Mouse (Mus musculus) adrenal gland, postnatal 10 days (tissue): Measurements from ENCODE around the gene Arfgap3. TPM values are rescaled to one million over a fixed set of nuclear protein-coding genes. Genes with fewer than 3 reads are reported as not detected.
A peak's percentile ranks its signal among the peaks of the same experiment; 100 is the strongest.
"Not testable (repeated sequence)": the region's sequence is repeated elsewhere in the genome, so short reads cannot be mapped to it uniquely, and the experiment has no call there.

Experiments
- DNase-seq: peaks from one replicate; pipeline ENCODE4 v3.0.0; 2021; ENCODE audit warnings: mixed read lengths
- long read RNA-seq, 2 experiments: library from polyadenylated mRNA; stranded (forward); transcript quantifications; one replicate each; pipeline ENCODE4 v2.0.0; 2021
- total RNA-seq, 2 experiments: library from RNA; stranded (reverse); gene quantifications; 2 replicates each; pipeline ENCODE4 v1.2.3; 2021

Gene Arfgap3
- 10 to 100 TPM; 24.0 to 24.7 TPM for total RNA-seq
- long read RNA-seq, experiment 1, transcript Arfgap3-201 (16 exons, 2,619 nt), result major isoform, 12 of 34 reads
- long read RNA-seq, experiment 1, partial matches to known transcripts, result 3 of 34 reads
- long read RNA-seq, experiment 1, other reads (novel, unspliced or antisense), result 18 of 34 reads
- long read RNA-seq, experiment 2, transcript Arfgap3-201 (16 exons, 2,619 nt), result major isoform, 6 of 28 reads
- long read RNA-seq, experiment 2, partial matches to known transcripts, result 2 of 28 reads
- long read RNA-seq, experiment 2, other reads (novel, unspliced or antisense), result 18 of 28 reads

DNA sequence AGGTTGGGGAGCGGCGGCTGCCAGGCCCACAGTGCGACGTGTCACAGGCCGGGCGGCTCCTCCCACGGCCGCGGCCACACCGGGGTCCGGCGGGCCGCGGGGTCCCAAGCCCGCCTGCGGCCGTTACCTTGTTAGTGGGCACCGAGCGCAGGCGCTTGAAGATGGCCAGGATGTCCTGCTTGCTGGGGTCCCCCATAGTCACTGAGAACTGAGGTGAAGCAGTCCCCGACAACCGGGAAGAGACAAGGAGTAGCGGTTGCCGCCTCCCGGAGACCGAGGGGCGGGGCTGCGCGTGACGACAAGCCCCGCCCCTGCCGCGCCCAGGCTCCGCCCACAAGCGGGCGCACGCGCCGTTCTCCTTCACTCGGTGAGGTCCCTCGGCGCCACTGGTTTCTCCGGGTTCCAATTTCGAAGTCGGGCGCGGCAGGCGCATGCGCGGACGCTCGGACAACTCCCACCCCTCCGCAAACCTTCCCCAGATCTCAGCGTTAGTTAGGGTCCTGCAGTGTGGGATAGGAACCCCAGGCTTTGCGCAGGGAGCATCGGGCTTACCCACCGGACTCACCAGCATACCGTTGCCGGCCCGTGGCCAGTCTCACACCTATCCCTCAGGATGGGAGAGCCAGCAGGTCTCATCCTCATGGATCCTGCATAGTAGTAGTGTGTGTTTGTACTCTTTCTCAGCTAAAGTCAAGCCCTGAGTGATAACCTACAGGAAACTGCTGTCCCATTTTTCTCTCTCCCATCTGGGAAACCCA lies at the start of gene Arfgap3:
Gene Arfgap3, minus strand, starts transcription at position 294 of the 758 bp plus-strand sequence.
- DNase-seq, result peak; percentile 98

GRCm38 (mm10) chr15:83392722-83393121 lies 42.7 kb upstream of the Arfgap3 start:
- DNase-seq, result no peak

DNA sequence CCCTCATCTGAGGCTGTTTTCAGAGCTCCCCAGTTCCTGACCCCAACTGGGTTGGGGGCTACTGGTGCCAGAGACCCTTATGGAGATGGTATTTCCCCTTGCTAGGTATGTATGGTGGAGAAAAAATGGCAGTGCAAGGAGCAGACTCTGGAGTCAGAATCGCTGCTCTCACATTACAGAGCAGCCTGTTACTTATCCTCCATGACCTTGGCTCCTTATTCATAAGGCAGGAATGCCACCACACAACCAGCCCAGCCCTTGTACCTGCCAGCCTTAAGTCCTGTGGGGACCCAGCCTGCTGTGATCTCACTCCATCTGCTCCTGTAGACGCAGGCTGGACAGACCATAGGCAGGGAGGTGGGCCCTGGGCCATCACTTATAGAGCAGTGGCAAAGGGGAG lies 37.9 kb upstream of the Arfgap3 start:
- DNase-seq, result no peak

- DNase-seq, result no peak
Observed at GRCm38 (mm10) chr15:83383633-83384032, 33.6 kb upstream of the Arfgap3 start.

GRCm38 (mm10) chr15:83383136-83383535 lies 33.1 kb upstream of the Arfgap3 start:
- DNase-seq, result no peak

DNA sequence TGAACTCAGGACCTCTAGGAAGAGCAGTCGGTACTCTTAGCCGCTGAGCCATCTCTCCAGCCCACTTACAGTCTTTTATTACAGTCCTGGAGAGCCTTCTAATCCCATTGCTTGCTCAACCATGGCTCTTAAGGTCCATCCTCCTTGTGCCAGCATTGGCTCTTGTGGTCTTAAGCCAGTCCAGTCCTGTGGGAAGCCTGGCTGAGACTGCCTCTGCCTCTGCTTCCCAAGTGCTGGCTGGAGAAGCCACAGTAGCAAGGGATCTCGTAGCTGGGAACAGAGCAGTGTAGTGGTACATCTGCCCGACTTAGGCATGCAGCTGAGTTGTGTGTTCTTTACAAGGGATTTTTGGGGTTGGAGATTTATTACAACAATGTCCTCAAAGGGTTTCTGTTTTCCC lies 32.4 kb upstream of the Arfgap3 start:
- DNase-seq, result peak; percentile 20

DNA sequence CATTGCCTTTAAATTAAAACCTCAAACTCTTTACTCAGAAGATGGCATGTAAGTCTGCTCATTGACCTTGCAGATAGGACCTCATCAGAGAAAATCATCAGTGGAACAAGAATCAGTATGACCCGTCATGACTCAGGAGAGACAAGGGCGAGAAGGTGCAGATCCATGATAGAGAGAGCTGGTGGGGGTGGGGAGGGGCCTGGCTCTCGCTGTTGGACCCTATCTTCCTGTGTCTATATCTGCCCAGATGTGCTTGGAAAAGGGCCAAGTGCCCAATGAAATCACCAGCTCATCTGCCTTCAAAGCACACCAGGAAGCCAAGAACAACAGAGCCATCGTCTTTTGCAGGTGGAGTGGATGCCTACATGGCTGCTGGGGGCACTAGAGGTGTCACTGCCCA lies 27.1 kb upstream of the Arfgap3 start:
- no peak for DNase-seq

DNA sequence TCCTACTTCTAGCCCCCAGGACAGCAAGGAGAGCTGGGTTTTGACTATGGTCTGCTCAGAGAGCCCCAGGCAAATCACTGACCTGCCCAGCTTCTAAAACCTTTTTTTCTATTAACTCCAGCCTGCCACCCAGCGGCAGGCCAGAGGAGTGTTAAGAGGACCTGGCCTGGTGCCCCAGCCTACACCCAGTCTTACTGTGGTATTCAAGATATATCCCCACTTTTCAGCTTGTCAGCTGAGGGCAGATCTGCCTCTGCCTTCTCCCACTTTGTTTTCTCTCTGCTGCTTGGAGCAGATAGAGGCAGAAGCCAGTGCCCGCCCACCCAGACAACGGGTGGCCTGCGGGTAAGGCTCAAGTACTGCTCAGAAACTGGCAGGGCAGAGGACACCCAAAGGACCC lies 25.1 kb upstream of the Arfgap3 start:
- DNase-seq, result peak; percentile 76

GRCm38 (mm10) chr15:83374076-83374475 lies 24.0 kb upstream of the Arfgap3 start:
- no peak for DNase-seq

GRCm38 (mm10) chr15:83368702-83369101 lies 18.7 kb upstream of the Arfgap3 start:
- DNase-seq, result not testable (repeated sequence)

- DNase-seq, result no peak
Observed at GRCm38 (mm10) chr15:83368261-83368660, 18.2 kb upstream of the Arfgap3 start.

DNA sequence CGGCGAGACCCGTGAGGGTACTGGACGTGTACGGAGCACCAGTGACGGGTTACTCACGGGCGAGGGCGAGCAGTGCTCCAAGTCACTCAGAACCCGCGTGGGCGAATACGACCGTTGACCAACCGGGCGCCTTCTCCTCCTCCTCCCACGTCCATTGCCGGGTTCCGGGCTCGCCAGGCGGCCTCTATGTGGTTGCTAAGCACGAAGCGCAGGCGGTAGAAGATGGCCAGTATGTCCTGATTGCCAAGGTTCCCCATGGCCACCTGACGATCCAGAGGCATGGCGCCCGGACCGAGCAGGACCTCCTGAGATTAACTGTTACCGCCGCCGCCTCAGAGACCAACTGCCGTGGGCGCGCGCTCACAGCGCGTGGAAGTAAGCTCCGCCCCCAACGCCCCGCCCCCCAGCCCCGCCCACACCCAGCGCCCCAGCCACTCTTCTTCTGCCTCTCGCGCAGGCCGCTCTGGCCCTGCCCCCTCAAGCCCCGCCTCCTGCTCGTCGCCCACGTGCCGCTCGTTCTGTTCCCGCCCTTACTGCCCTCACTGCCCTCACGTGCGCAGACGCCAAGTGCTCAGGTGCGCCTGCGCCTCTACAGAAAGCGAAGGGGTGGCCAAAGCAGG lies 17.0 kb upstream of the Arfgap3 start:
- peak; percentile 84 for DNase-seq

- no peak for DNase-seq
Observed at GRCm38 (mm10) chr15:83365697-83366096, 15.7 kb upstream of the Arfgap3 start.

DNA sequence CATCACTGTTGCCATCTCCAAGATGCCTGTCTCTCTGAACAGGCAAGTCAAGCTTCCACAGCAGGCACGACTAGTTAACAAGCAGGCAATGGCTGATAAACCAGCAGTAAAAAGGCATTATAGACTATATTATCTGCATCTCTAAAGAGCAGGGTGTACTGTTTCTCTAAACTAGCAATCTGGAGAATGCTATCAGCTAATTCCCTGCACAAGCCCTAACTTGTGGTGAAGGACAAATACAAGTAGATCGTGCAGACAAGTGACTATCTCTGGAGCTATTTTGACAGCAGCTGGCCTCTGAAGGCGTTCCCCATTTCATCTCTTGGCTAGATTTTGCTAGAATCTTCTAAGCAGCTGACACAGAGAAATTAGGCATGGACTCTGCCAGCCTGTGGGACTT lies 14.1 kb upstream of the Arfgap3 start:
- no peak for DNase-seq

DNA sequence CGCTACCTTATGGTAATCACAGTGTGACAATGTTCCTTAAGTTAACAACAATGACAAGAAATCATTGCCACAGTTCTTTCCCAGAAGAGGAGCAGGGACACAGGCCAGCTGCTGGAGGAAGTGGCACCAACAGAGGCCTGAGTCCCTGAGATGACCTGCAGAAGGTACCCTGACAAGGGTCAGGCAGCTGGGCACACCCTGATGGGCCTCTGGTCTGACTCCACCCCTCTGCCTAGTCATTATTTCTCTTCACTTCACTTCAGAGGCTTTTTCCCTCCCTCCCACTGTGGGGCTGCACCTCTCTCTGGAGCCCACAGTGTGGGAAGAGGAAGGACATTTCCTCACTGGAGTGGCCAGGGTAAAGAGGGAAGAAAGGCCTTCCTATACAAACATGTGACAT lies 12.8 kb upstream of the Arfgap3 start:
- DNase-seq, result not testable (repeated sequence)

GRCm38 (mm10) chr15:83360899-83361298 lies 10.9 kb upstream of the Arfgap3 start:
- not testable (repeated sequence) for DNase-seq

DNA sequence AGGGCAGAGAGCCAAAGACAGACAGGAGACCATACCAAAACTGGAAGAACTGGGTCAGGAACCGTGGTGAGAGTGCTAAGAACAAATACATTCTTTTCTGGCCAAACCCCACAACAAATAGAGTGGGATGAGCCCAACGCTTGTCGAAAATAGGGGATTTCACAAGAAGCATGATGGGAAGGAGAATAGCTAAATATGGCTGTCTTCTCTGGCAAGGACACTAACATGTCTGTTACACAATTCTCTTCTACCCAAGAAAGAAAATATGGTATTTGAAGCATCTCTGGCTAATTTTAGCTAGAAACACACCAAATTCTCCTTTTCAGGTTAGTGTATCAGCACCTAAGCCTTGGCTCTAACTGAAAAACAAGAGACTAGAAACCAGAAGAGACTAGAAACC lies 10.1 kb upstream of the Arfgap3 start:
- DNase-seq, result no peak

GRCm38 (mm10) chr15:83358476-83358875 lies 8.4 kb upstream of the Arfgap3 start:
- DNase-seq, result no peak

DNA sequence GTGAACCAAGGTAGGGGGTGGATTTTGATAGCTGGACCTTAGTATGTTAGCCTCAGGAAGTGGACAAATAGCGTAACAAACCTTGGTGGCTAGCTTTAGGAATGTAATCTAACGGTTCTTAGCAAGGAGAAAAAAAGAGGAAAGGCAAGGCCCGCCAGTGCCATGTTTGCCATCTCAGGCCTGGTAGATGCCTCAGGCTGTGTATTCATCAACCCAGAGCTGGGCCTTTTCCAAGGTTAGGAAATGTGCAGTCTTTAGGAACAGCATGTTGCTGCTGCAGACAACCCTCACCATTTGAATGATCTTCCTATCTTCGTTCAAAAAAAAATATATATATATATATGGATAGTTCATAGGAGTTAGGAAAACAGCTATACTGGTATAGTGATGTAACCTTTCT lies 1.5 kb upstream of the Arfgap3 start:
- no peak for DNase-seq

DNA sequence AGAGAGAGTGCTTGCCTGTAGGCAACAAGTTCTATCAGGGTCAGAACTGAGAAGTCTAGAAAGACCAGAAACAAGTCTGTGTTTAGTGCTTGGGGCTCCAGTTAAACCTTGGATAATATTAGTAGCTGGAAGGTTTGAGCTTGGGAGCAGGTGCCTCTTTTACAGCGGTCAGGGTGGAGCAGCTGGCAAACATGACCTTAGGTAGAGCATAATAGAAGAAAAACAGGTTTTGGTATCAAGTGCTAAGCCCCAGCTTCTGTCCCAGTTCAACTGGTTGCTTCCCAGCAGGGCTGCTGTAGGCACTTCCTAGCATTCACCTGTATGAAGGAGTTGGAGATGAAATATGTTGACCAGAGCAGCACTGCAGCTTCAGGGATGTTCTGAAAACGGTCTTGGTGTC lies 812 bp upstream of the Arfgap3 start:
- DNase-seq, result no peak

GRCm38 (mm10) chr15:83349225-83349953 lies 658 bp downstream of the Arfgap3 start:
- DNase-seq, result no peak

DNA sequence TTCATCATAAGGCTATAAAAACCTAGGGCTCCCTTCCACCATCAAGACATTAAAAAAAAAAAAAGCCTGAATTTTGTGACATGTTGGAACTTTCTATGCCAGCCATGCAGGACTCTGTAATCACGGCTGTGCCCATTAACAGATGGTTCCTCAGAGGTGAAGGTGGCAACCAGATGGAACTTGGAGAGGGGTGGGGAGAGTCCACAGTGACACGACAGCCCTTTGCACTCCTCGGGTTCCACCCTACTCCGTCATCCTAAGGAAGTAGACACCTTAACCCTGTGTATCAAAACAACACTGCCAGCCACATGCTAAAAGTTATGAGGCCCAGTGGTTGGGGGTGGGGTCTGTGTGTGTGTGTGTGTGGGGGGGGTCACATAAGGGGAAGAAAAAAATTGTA lies 1.3 kb downstream of the Arfgap3 start:
- DNase-seq, result no peak
